Mouse (Mus musculus) lung, adult 2 months (tissue): ENCODE results near the gene Prorsd1.

Experiments
- CTCF ChIP-seq: fragments of 200-500 bp; IDR thresholded peaks from 2 replicates; pipeline ENCODE4 v1.5.1; 2011; ENCODE audit warnings: mild to moderate bottlenecking, low read length, control low read depth; ENCODE audit not compliant: insufficient read depth
- POLR2A ChIP-seq: fragments of 200-500 bp; IDR thresholded peaks from 2 replicates; pipeline ENCODE4 v1.6.1; 2011; ENCODE audit warnings: low read depth, mild to moderate bottlenecking, control low read depth, low read length, borderline replicate concordance; ENCODE audit errors: extremely low read depth

GRCm38 (mm10) chr11:29514682-29515412 is at the start of gene Prorsd1:
- TF ChIP-seq CTCF (no peak), POLR2A (peak; percentile 90; the same call in 1 of the 2 replicates)
